Mouse (Mus musculus) Muller cell, postnatal 12 days (primary cell): ENCODE results near the gene Rhbdl1.

Experiments
- DNase-seq: peaks from one replicate; pipeline ENCODE4 v3.0.0-alpha.2; 2015; ENCODE audit errors: inconsistent ontology term

Gene Rhbdl1

DNA sequence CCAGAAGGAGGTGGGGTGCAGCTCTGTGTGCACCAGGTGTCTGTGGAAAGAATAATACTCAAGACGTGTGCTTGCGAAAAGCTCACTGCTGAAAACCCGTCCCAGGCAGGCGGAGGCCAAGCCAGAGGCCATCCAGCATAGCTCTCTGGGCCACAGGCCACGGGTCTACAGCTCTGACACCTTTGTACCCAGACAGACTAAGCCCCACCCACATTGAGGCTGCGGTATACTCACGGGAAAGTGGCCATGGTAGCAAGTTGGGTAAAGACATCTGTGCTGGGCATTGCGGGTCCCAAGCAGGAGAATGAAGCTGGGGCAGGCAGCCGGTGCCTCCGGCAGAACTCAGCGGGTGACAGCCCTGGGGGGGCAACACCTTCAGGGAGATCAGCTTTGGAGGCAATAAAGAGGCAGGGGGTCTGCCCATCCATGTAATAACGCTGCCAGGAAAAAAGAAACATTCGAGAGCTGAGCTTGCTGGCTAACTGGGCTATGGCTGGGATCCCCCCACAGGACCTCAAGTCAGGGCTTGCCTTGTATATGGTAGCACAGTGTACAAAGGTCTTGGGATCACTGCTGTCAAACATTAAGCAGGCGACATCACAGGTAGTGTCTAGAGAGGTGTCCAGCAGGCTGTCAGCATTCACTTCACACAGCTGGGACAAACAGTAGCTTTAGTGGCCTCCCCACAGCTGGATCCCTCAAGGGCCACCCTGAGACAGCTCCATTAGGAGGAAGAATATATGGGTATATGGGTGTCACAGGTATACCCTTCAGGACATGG lies 2.5 kb upstream of the Rhbdl1 start:
- no peak for DNase-seq

DNA sequence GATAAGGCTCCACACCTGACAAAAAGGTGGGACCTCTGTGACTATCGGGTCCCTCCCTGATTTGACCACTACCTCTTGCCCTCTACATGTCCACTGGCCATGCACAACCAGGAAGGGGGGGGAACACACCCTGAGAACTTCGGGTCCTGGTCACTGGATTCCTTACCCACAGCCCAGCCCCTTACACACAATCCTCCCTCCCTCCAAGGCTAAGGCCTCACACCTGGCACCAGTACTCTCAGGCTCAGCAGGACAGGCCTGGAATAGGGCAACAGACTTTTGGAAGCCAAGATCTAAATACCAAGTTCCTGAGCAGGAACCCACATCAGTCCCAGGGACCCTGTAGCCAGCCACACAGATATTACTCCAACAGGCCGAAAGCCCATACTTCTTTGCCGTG lies 1.8 kb upstream of the Rhbdl1 start:
- no peak for DNase-seq

GRCm38 (mm10) chr17:25837533-25837932 lies 438 bp upstream of the Rhbdl1 start:
- DNase-seq, result peak; percentile 48

GRCm38 (mm10) chr17:25836397-25837075 lies 559 bp downstream of the Rhbdl1 start:
- peak; percentile 32 for DNase-seq

DNA sequence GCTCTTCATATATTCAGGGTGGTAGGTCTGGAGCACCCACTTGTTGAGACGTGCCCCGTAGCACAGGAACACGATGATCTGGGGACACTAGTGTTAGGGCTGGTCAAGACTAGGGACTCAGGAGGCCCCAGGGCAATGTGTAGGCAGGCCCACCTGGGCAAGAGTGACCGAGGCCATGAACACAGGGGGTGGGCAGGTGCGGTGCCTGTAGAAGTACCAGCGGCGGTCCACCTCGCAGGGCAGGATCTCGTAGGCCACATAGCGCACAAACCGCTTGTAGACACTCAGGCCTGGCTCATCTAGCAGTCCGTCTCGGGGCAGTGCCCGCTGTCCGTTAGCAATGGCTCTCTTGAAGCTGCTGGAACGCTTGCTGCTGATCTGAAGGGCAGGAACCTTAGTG lies 1.3 kb downstream of the Rhbdl1 start:
- no peak for DNase-seq

DNA sequence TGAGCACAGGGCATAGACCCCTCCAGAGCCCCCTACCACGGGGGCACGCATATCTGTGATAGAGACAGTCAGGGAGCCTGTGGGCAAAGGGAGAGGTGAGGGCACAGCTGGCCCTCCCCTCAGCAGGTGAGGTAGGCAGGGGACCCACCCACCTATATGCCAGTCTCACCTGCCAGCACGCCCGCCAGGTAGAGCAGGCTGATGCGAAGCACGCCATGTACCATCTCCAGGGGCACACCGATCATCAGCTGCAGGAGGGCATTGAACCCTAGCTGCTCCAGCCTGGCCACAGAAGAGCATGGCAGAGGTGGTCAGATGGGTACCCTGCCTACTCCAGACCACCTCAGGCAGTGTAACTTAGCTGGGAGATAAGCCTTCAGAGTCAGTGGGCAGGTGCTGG lies 1.8 kb downstream of the Rhbdl1 start:
- no peak for DNase-seq

DNA sequence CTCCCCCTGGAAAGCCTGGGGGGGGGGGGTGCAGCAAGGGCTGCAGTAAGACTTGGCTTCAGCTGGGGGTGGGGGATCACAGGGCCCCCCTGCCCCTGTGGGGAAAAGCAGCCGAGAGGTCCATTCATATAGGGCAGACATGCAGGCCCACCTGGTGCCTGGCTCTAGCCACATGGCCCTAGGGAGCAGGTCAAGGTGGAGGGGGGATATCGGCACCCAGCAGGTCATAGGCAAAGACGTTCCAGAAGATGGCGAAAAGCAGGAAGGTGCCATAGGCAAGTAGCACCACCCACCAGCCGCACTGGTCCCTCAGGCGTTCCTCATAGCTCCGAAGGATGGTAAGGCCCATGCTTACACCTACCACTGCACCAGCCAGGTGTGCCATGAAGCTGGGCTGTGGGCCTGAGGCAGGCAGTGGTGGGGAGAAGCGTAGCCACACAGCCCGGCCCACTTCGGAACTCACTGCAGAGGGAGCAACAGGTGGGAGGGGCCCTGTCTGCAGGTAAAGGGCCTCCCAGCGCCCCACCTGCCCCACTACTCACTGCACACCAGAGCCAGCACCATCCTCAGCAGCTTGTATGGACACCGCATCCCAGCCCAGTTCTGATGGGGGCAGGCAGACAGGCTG lies 2.4 kb downstream of the Rhbdl1 start:
- DNase-seq, result no peak

GRCm38 (mm10) chr17:25833961-25834594 lies 3.0 kb downstream of the Rhbdl1 start:
- no peak for DNase-seq

GRCm38 (mm10) chr17:25833291-25833663 lies 3.8 kb downstream of the Rhbdl1 start, which contains the start of gene Stub1:
Gene Stub1, minus strand, starts transcription at chr17:25833404.
- peak; percentile 95 for DNase-seq

DNA sequence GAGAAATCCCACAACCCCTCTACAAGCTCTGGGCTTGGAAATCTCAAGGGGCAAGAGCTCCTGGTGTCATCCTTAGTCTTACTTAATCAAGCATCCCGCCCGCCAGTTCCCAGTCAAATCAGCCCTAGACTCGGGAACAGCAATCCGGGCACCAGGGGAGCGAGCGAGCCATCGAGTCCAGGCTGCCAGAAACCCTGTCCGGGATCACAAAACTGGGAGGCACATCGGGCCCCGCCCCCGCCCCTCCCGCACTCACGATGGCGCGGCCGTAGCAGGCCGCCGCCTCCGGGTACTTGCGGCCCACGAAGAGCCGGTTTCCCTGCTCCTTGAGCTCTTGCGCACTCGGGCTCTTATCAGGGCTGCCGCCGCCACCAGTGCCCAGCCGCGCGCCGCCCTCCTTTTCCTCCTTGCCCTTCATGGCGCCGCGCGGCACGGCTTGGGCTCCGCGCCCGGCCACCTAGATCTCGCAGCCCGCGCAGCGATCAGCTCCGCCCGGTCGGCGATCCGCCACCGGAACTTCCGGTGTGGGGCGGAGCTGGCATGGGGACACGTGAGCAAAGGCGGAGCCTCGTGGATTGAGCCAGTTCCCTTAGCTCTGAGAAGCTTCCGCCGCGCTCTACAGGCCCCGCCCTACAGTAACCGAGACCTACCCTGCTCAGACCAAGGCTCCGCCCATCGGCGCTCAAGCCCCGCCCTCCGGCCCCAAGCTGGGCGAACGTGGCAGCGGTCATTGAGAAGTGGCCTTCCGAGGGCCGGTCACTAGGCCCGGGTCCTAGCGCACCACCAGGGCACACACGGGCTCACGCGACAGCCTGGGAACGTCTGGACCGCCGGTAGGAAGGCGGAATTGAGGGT lies 4.4 kb downstream of the Rhbdl1 start:
- DNase-seq, result peak; percentile 100

GRCm38 (mm10) chr17:25831451-25832281 lies 5.4 kb downstream of the Rhbdl1 start:
- no peak for DNase-seq

DNA sequence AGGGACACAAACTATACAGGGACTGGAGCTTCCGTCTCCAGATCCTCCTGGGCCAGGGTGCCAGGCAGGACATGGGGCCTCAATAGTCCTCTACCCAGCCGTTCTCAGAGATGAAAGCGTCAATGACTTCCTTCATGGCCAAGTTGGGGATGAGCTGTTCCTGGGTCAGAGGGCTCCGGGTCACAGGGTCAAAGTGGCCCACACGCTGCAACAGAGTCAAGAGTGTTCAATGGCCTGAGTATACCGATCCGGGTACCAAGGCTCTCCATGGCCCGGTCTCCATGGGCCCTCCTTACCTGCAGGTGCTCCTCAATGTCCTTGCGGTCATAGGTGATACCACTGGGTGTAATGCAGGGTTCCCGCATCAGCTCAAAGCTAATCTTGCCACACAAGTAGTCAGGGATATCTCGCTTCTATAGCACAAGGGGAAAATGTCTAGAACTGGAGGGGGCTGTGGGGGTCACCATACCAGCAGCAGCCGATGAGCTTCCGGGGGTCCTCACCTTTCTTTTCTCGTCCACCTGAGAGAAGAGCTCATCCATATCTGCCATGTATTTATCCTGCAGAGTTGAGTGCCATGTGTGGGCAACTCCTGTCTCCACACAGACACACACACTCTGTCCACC lies 6.2 kb downstream of the Rhbdl1 start:
- DNase-seq, result no peak

DNA sequence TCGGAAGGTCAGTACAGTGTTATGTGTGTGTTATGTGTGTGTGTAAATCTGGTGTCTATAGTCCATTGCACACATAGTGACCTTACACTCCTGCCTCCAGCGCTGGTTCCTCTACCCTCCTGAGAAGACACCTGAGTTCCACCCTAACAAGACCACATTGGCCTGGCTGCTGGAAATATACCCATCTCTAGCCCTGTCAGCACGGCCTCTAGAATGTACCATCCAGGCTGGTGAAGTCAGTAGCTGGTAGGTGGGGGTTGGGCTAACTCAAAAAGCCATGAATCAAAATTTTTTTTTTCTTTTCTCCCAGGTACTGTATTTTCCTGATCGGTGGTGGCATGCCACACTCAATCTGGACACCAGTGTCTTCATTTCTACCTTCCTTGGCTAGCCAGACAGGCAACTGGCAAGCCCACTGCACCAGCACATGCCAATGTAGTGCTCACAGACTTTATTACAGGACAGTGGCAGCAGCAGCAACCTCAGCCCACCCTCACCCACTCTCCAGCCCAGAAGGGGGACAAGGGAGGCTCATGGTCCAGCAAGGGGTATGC lies 6.8 kb downstream of the Rhbdl1 start:
- DNase-seq, result no peak

DNA sequence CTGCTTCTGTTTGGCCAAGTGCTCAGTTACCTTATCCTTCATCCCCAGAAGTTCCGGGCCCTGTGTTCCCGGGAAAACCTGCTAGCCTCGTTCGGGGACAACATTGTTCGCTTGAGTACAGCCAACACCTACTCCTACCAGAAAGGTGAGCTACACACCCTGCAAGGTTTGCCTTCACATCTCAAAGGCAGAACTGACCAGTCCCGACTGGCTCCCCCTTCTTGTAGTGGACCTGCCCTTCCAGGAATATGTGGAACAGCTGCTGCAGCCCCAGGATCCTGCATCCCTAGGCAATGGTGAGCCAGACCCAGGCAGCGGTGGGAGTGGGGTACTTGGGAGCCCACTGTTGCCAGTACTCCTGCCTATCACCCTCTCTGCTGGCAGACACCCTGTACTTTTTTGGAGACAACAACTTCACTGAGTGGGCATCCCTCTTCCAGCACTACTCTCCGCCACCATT lies 7.5 kb downstream of the Rhbdl1 start:
- DNase-seq, result no peak

GRCm38 (mm10) chr17:25828712-25829557 lies 8.2 kb downstream of the Rhbdl1 start, which contains the start of gene Jmjd8:
Gene Jmjd8, plus strand, starts transcription at chr17:25828867.
- peak; percentile 76 for DNase-seq

DNA sequence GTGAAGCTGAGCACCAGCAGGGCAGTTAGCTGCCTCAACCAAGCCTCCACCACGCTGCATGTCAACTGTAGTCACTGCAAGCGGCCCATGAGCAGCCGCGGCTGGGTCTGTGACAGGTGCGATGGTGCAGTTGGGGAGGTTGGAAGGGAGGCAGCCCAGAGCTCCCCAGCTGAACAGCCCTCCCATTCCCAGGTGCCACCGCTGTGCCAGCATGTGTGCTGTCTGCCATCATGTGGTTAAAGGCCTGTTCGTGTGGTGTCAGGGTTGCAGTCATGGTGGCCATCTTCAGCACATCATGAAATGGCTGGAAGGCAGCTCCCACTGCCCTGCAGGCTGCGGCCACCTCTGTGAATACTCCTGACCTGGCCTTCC lies 8.9 kb downstream of the Rhbdl1 start:
- no peak for DNase-seq

DNA sequence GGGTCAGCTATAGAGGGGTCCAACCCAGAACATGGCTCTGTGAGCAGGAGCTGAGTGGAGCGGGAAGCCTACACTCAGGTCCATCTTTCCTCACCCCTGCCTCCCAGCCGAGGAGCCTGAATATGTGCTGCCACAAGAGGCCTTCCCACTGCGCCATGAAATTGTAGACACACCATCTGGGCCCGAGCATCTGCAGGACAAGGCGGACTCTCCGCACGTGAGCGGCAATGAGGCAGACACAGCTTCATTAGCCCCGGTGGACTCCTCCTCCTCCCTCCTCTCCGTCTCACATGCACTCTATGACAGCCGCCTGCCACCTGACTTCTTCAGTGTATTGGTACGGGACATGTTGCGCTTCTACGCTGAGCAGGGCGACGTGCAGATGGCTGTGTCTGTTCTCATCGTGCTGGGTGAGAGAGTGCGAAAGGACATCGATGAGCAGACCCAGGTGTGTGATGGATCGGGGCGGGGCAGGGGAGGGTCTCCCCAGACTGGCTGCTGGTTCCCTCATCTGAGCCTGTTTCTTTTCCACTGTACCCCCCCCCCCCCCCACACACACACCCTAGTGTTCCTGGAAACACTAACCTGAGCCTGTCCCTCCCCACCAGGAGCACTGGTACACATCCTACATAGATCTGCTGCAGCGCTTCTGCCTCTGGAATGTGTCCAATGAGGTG lies 9.4 kb downstream of the Rhbdl1 start:
- no peak for DNase-seq

- no peak for DNase-seq
Measured at GRCm38 (mm10) chr17:25827011-25827410, 10.1 kb downstream of the Rhbdl1 start.
